Mouse (Mus musculus) forebrain, postnatal 0 days (tissue): ENCODE results near the gene Armh4. TPM values are rescaled to one million over a fixed set of nuclear protein-coding genes. Genes with fewer than 3 reads are reported as not detected.
A peak's percentile ranks its signal among the peaks of the same experiment; 100 is the strongest.

ENCODE experiments used
- ATAC-seq: fragments of 200-750 bp; cut with Nextera tagmentation; 2 replicates; pipeline ENCODE4 v1.8.0; 2017; ENCODE audit warnings: mild to moderate bottlenecking, moderate library complexity
- DNase-seq: peaks from one replicate; pipeline ENCODE4 v3.0.0-alpha.2; 2015
- H3K27ac ChIP-seq: fragments of 300-500 bp; sonication (generic); 2 replicates; pipeline ENCODE4 v1.5.1; 2014; ENCODE audit warnings: low read depth, mild to moderate bottlenecking, antibody characterized with exemption, low read length, moderate library complexity, mixed read lengths
- H3K27me3 ChIP-seq: fragments of 300-500 bp; sonication (generic); 2 replicates; pipeline ENCODE4 v1.6.1; 2014; ENCODE audit warnings: mild to moderate bottlenecking, low read length, mixed read lengths; ENCODE audit not compliant: insufficient read depth
- H3K36me3 ChIP-seq: fragments of 300-500 bp; sonication (generic); 2 replicates; pipeline ENCODE4 v1.6.1; 2014; ENCODE audit warnings: mild to moderate bottlenecking, moderate library complexity; ENCODE audit not compliant: insufficient read depth
- H3K4me1 ChIP-seq: fragments of 300-500 bp; sonication (generic); 2 replicates; pipeline ENCODE4 v1.6.1; 2014; ENCODE audit warnings: antibody characterized with exemption; ENCODE audit not compliant: insufficient read depth
- H3K4me2 ChIP-seq: fragments of 300-500 bp; sonication (generic); 2 replicates; pipeline ENCODE4 v1.6.1; 2014; ENCODE audit warnings: low read depth, mild to moderate bottlenecking, moderate library complexity
- H3K4me3 ChIP-seq: fragments of 300-500 bp; sonication (generic); 2 replicates; pipeline ENCODE4 v1.5.1; 2014; ENCODE audit warnings: low read depth, low read length, mixed read lengths
- H3K9ac ChIP-seq: fragments of 300-500 bp; sonication (generic); 2 replicates; pipeline ENCODE4 v1.6.1; 2014; ENCODE audit warnings: mild to moderate bottlenecking
- H3K9me3 ChIP-seq: fragments of 300-500 bp; sonication (generic); 2 replicates; pipeline ENCODE4 v1.6.1; 2016; ENCODE audit warnings: low read length
- CTCF ChIP-seq: sonication (generic); IDR thresholded peaks from 2 replicates; pipeline ENCODE4 v1.5.1; 2016; ENCODE audit warnings: antibody characterized with exemption, control low read depth, low read depth
- WGBS: fragments of 180-500 bp; shearing (Covaris S2); extraction: QIAGEN DNeasy Blood & Tissue Kit; methylation state at CpG from one replicate; pipeline ENCODE4 v1.1.7; 2014; 5-methylcytosine and 5-hydroxymethylcytosine counted together
- polyA plus RNA-seq: library from polyadenylated mRNA; unstranded; fragments of >200 nt; fragmentation: Nextera tagmentation; extraction: Ambion mirVana; gene quantifications from 2 replicates; pipeline ENCODE4 v1.2.1, GENCODE M21; 2015
- total RNA-seq: library from RNA; depleted of rRNA; stranded (reverse); fragments of >200 nt; gene quantifications from 2 replicates; pipeline ENCODE4 v1.2.3, GENCODE M21; 2014

Armh4 gene
- total and polyA plus RNA-seq, 2 experiments from 2014 or later, result 16.1 to 18.8 TPM

DNA sequence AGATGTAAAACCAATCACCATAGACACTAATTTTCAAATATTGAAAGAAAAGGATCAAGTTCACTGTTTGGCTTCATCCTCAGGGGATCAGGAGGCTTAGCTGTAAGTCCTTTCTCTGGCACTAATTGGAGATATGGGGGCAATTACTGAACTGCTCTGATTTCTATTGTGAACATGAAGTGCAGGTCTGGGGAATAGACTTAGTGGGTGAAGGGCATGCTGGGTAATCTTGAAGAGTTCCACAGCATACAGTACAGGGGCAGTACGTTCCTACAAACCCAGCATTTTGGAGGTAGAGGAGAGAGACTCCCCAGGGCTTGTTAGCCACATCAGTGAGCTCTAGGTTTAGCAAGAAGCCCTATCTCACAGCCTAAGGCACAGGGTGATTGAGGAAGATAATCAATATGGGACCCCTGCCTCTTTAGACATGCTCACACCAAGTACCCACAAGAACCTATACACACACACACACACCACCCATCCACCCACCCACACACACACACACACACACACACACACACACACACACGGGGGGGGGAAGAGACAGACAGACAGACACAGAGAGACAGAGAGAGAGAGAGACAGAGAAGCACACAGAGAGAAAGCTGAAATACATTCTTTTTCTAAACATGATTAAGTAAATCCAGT lies 44.6 kb downstream of the Armh4 start:
- Histone ChIP-seq H3K27ac (no peak overlapping the region), H3K9me3 (no peaks in the 10 kb centered on the region), H3K36me3 (no peaks in the 10 kb centered on the region), H3K4me2 (no peak overlapping the region), H3K4me3 (no peak overlapping the region), H3K27me3 (no peaks in the 10 kb centered on the region), H3K9ac (no peak overlapping the region), H3K4me1 (no peaks in the 10 kb centered on the region)
- no peak for TF ChIP-seq CTCF
- ATAC-seq (no peak), DNase-seq (no peak)
- WGBS, result 40% methylated on average over 2 of the region's 2 CpGs

DNA sequence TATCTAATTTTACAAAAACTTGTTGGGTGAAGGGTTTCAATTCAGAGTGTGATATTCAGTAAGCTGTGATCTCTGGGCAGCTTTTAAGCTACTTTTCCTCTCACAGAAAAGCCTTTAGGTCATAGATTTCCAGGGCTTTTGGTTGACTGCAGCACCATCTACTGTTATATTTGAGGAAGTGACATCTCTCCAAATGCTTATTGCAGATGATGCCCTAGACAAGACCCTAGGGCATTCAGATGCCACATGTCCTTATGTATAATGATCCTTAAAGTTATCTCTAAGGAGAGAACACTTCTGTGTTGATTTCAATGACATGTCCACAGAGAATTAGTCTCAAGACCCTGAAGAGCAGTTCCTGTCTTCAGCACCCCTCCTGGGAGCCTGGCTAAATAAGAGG lies 49.2 kb downstream of the Armh4 start:
- Histone ChIP-seq H3K4me3 (no peak overlapping the region), H3K4me1 (no peaks in the 10 kb centered on the region), H3K36me3 (no peaks in the 10 kb centered on the region), H3K27me3 (no peaks in the 10 kb centered on the region), H3K9me3 (no peaks in the 10 kb centered on the region), H3K27ac (no peak overlapping the region), H3K4me2 (no peak overlapping the region), H3K9ac (no peak overlapping the region)
- DNase-seq (peak; percentile 65), ATAC-seq (peak; percentile 86)
- TF ChIP-seq CTCF, result peak; percentile 77

DNA sequence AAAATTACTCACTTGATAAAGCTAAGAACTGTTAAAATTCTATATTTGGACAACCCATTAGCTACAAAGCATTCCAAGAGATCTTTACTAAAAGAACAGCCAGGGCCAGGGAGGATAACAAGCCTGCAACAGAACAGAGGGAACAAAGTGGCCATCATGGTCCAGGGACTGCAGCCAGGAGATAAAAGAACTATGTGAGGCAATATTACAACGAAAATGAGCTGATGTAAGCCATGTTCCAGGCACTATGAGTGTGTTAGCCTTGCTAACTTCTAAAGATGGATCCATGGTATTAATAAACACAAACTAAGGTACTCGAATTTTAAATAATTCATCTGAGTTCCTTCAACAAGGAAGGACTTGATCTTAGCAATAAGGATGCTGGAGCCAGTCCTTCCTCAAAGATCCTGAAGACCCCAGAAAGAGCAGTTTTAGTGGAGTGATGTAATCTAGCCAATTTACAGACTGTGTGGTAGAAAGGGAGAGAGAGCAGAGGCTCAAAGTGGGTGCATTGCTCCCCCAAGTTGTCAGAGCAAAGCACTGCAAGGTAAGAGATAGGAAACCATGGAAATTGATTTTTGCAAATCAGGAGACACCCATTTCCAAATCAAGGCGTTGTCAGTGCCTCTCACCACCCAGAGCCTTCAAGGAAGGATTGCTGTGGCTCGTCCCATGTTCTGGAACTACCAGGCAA lies 59.7 kb downstream of the Armh4 start:
- 58% methylated on average over 4 of the region's 4 CpGs for WGBS

DNA sequence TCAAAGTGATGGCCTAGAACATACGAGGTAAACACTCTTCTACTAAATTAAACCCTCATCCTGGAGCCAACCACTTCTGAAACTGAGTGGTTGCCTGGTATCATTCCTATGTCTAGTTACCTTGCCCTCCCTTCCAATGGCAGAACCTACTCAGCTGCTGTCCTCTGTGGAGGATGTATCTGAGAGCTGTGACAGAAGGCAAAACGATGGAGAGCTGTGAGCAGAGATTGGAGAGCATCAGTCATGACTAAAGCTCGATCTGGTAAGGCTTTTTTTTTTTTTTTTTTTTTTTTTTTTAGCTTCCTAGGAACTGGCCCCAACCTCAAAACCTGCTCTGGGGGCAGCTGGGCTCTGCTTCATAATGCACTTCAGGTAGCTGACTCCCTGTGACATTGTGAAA lies 60.4 kb downstream of the Armh4 start:
- ATAC-seq, result no peak
- H3K36me3 ChIP-seq, result no peaks in the 10 kb centered on the region

More for the DNA sequence above, 59.7 kb downstream of the Armh4 start:
- peak; percentile 82 for ATAC-seq
- Histone ChIP-seq H3K4me3 (no peak overlapping the region), H3K27me3 (no peaks in the 10 kb centered on the region), H3K4me1 (no peaks in the 10 kb centered on the region), H3K27ac (no peak overlapping the region), H3K36me3 (no peaks in the 10 kb centered on the region), H3K9ac (no peak overlapping the region), H3K4me2 (no peak overlapping the region), H3K9me3 (no peaks in the 10 kb centered on the region)
- peak; percentile 77 for TF ChIP-seq CTCF
- DNase-seq, result peak; percentile 53

DNA sequence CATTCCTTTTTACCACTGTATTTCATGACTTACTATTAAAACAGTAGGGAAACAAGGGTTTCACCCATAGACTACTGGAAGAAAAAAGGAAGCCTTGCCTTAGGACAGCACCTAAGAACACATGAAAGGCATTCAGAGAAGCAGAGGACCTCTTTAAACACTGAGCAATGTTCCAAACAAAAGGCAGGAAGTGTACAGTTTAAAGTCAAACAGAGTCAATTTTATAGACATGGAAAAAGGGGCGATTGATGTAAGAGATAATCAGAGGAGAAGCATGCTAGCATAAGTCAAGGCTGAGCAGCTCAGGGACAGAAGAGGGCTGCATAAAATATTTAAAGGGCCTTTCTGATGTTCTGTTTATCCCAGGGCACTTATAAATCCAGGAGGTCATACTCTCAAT lies 61.9 kb downstream of the Armh4 start:
- DNase-seq (no peak), ATAC-seq (no peak)
- no peak overlapping the region for H3K4me3 ChIP-seq
- TF ChIP-seq CTCF, result no peak
- no peak overlapping the region for H3K27ac ChIP-seq
- no peaks in the 10 kb centered on the region for H3K9me3 ChIP-seq
- H3K4me1 ChIP-seq, result no peaks in the 10 kb centered on the region
- no peaks in the 10 kb centered on the region for H3K27me3 ChIP-seq
- H3K4me2 ChIP-seq, result no peak overlapping the region
- H3K36me3 ChIP-seq, result no peaks in the 10 kb centered on the region
- no peak overlapping the region for H3K9ac ChIP-seq
- WGBS, result 70% methylated on average over 1 of the region's 1 CpGs

More for the DNA sequence above, 60.4 kb downstream of the Armh4 start:
- no peaks in the 10 kb centered on the region for H3K27me3 ChIP-seq
- no peak overlapping the region for H3K4me3 ChIP-seq
- no peaks in the 10 kb centered on the region for H3K9me3 ChIP-seq
- H3K4me2 ChIP-seq, result no peak overlapping the region
- no peaks in the 10 kb centered on the region for H3K4me1 ChIP-seq
- WGBS, result 67% methylated on average over 3 of the region's 3 CpGs
- no peak for TF ChIP-seq CTCF
- no peak overlapping the region for H3K9ac ChIP-seq
- no peak for DNase-seq
- no peak overlapping the region for H3K27ac ChIP-seq

DNA sequence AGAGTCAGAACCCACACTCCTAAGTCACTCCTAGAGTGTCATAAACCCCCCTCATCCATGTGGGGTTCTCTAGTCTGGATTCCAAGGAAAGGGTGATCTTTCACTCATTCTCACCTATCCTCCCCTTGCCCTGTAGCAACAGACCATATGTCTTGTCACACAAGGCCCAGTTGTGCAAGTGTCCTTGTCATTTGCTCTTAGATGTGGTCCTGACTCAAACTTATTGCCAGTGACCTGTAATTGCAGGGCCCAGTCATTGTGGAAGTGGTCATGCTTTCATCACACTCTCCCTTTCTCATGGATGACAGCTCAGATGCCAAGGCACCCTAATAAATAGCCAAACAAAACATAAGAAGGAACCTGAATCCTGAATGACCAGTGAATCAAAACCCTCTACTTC lies 63.5 kb downstream of the Armh4 start:
- Histone ChIP-seq H3K36me3 (no peaks in the 10 kb centered on the region), H3K27me3 (no peaks in the 10 kb centered on the region), H3K4me3 (no peak overlapping the region), H3K4me2 (no peak overlapping the region), H3K4me1 (no peaks in the 10 kb centered on the region), H3K9me3 (no peaks in the 10 kb centered on the region), H3K9ac (no peak overlapping the region), H3K27ac (no peak overlapping the region)
- ATAC-seq (no peak), DNase-seq (no peak)
- no peak for TF ChIP-seq CTCF

DNA sequence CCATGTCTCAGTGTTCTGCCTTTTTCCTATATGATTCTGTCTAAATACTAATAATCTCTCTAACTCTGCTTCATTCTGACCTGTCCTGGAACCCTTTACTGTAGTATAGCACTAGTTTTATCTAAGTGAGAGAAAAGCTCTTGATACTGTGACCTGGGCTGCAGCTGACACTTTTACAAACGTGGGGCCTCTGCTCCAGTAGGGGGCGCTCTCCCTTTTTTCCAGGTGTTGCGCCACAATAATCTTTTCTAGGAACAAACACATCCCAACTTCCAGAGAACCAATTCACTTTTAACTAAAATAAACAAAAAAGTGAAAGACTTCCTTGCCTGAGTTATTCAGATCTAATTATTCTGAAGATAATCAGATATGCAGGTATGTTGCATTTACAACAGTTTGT lies 72.2 kb downstream of the Armh4 start:
- Histone ChIP-seq H3K36me3 (no peaks in the 10 kb centered on the region), H3K4me3 (no peak overlapping the region), H3K4me1 (no peaks in the 10 kb centered on the region), H3K9ac (no peak overlapping the region), H3K27ac (no peak overlapping the region), H3K27me3 (no peaks in the 10 kb centered on the region), H3K4me2 (no peak overlapping the region), H3K9me3 (no peaks in the 10 kb centered on the region)
- TF ChIP-seq CTCF, result no peak
- ATAC-seq (no peak), DNase-seq (no peak)
- 43% methylated on average over 3 of the region's 3 CpGs for WGBS
